Mouse (Mus musculus) C2C12 (cell line): ENCODE data around the gene F7. TPM values are rescaled to one million over a fixed set of nuclear protein-coding genes. Genes with fewer than 3 reads are reported as not detected.

ENCODE experiments used
- H3K27me3 ChIP-seq: one replicate; pipeline ENCODE4 v1.6.1; 2011; ENCODE audit not compliant: control insufficient read depth, insufficient read depth, insufficient read length
- H3K36me3 ChIP-seq: one replicate; pipeline ENCODE4 v1.6.1; 2011; ENCODE audit not compliant: control insufficient read depth, insufficient read depth
- H3K4me3 ChIP-seq: one replicate; pipeline ENCODE4 v1.5.1; 2011; ENCODE audit warnings: mild to moderate bottlenecking, control low read depth; ENCODE audit not compliant: poor library complexity, insufficient read depth, severe bottlenecking
- H3K79me2 ChIP-seq: one replicate; pipeline ENCODE4 v1.6.1; 2011; ENCODE audit not compliant: control insufficient read depth, insufficient read depth
- H3K79me3 ChIP-seq: one replicate; pipeline ENCODE4 v1.6.1; 2011; ENCODE audit warnings: low read depth, control low read depth
- H3ac ChIP-seq: one replicate; pipeline ENCODE3; 2011; ENCODE audit warnings: low read depth; ENCODE audit not compliant: control insufficient read depth, insufficient read length
- CEBPB ChIP-seq: IDR thresholded peaks from one replicate; pipeline ENCODE4 v1.6.1; 2011; ENCODE audit warnings: low read depth, mild to moderate bottlenecking, control low read depth, moderate library complexity
- CTCF ChIP-seq: IDR thresholded peaks from one replicate; pipeline ENCODE4 v1.5.1; 2011; ENCODE audit not compliant: control insufficient read depth, insufficient read depth, insufficient read length
- FOSL1 ChIP-seq: IDR thresholded peaks from one replicate; pipeline ENCODE4 v1.8.0; 2011; ENCODE audit warnings: mild to moderate bottlenecking, low read length; ENCODE audit not compliant: poor library complexity, insufficient read depth, severe bottlenecking
- MAX ChIP-seq: IDR thresholded peaks from one replicate; pipeline ENCODE4 v1.6.1; 2011; ENCODE audit warnings: mild to moderate bottlenecking, control low read depth
- MYOD1 ChIP-seq: IDR thresholded peaks from one replicate; pipeline ENCODE4 v1.6.1; 2011; ENCODE audit warnings: low read depth; ENCODE audit not compliant: control insufficient read depth, insufficient read length
- MYOG ChIP-seq: IDR thresholded peaks from one replicate; pipeline ENCODE4 v1.6.1; 2011; ENCODE audit not compliant: control insufficient read depth, insufficient read length; ENCODE audit errors: extremely low read depth
- USF1 ChIP-seq: IDR thresholded peaks from one replicate; pipeline ENCODE4 v1.6.1; 2011; ENCODE audit warnings: low read depth, mild to moderate bottlenecking, control low read depth, moderate library complexity
- polyA plus RNA-seq: library from polyadenylated mRNA; unstranded; fragments of >200 nt; fragmentation: generic; extraction: Trizol; gene quantifications from one replicate; pipeline ENCODE4 v1.2.1, GENCODE M21; 2012; ENCODE audit warnings: missing spikeins

The F7 gene
- polyA plus RNA-seq, 1 experiment, result not detected

- H3K27me3 ChIP-seq, result peaks cover 20% of the 10 kb centered on the region
- H3K79me3 ChIP-seq, result no peaks in the 10 kb centered on the region
- no peak overlapping the region for H3ac ChIP-seq
- no peak overlapping the region for H3K4me3 ChIP-seq
- no peak for TF ChIP-seq MYOD1
- no peak for TF ChIP-seq USF1
- TF ChIP-seq CTCF, result no peak
- TF ChIP-seq MAX, result no peak
- TF ChIP-seq FOSL1, result no peak
- no peaks in the 10 kb centered on the region for H3K36me3 ChIP-seq
- no peaks in the 10 kb centered on the region for H3K79me2 ChIP-seq
Observed at GRCm38 (mm10) chr8:13007458-13007857, 18.4 kb upstream of the F7 start.

GRCm38 (mm10) chr8:13010313-13010712, 15.5 kb upstream of the F7 start:
- TF ChIP-seq MAX (no peak), FOSL1 (no peak), MYOG (no peak), CEBPB (no peak), USF1 (no peak), MYOD1 (no peak), CTCF (no peak)
- no peaks in the 10 kb centered on the region for H3K79me2 ChIP-seq
- no peak overlapping the region for H3ac ChIP-seq
- H3K4me3 ChIP-seq, result no peak overlapping the region
- no peaks in the 10 kb centered on the region for H3K79me3 ChIP-seq
- H3K36me3 ChIP-seq, result no peaks in the 10 kb centered on the region
- peaks cover 33% of the 10 kb centered on the region for H3K27me3 ChIP-seq

DNA sequence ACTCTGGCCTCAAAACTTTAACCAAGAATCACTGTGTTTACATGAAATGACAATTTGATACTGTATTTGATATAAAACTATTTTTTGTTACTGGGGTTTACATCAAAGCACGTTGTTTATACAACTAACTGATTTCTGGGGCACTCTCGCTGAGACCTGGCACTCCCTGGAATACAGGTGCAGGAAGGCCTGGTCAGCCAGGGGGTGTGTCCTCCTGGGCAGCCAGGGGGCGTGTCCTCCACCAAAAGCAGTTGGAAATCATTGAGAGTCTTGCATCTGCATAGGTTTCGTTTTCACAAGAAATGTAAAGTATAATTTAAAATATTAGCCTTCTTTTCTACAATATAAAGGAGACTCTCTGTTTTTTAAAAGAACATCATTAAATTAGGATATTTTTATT, 6.3 kb upstream of the F7 start:
- TF ChIP-seq MYOD1 (no peak), MYOG (no peak)

GRCm38 (mm10) chr8:13021830-13022229, 4.0 kb upstream of the F7 start:
- TF ChIP-seq USF1 (no peak), FOSL1 (no peak), MAX (no peak), CTCF (no peak), CEBPB (no peak), MYOD1 (no peak), MYOG (no peak)
- Histone ChIP-seq H3K36me3 (no peaks in the 10 kb centered on the region), H3K4me3 (no peak overlapping the region)

More for the DNA sequence above, 6.3 kb upstream of the F7 start:
- no peak overlapping the region for H3ac ChIP-seq
- no peaks in the 10 kb centered on the region for H3K79me3 ChIP-seq
- peaks cover 52% of the 10 kb centered on the region for H3K27me3 ChIP-seq
- H3K36me3 ChIP-seq, result no peaks in the 10 kb centered on the region
- H3K4me3 ChIP-seq, result no peak overlapping the region
- no peaks in the 10 kb centered on the region for H3K79me2 ChIP-seq

DNA sequence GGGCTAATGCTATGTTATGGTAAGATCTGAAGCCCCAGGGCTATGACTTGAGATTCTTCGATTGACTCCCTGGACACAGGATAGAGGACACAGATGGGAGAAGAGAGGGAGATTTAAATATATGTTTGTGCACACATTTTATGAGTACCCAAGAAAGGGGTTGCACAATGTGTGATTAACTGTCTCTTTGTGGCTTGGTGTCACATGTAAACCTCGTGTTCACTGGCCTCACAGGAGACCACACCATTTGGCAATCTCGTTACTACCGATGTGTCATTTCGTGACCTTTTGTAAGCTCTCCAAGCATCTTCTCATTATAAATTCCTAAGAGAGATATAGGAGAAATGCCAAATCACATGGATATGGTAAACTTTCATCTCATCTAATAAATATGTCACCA, 1.8 kb downstream of the F7 start:
- Histone ChIP-seq H3K79me3 (no peaks in the 10 kb centered on the region), H3K27me3 (peaks cover 31% of the 10 kb centered on the region), H3K79me2 (no peaks in the 10 kb centered on the region), H3ac (no peak overlapping the region), H3K36me3 (no peaks in the 10 kb centered on the region), H3K4me3 (no peak overlapping the region)
- no peak for TF ChIP-seq MYOG
- no peak for TF ChIP-seq USF1
- peak; percentile 64 for TF ChIP-seq CEBPB
- TF ChIP-seq CTCF, result no peak

More at GRCm38 (mm10) chr8:13021830-13022229, 4.0 kb upstream of the F7 start:
- Histone ChIP-seq H3K27me3 (peaks cover 43% of the 10 kb centered on the region), H3K79me3 (no peaks in the 10 kb centered on the region), H3ac (no peak overlapping the region), H3K79me2 (no peaks in the 10 kb centered on the region)

DNA sequence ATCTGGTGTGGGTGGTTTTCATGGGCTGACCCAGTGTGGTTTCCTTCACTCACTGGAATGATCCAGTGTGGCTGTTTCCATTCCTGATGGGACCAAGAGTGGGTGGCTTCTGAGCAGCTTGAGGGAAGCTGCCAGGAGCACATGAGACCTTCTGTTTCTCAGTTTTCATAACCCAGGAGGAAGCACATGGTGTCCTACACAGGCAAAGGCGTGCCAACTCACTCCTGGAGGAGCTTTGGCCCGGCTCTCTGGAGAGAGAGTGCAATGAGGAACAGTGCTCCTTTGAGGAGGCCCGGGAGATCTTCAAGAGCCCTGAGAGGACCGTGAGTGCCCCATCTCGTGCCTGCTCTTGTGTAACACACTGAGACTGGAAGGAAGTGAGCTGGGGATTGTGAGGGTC, 2.6 kb downstream of the F7 start:
- H3K36me3 ChIP-seq, result no peaks in the 10 kb centered on the region
- H3K79me3 ChIP-seq, result no peaks in the 10 kb centered on the region
- H3K4me3 ChIP-seq, result no peak overlapping the region
- H3K79me2 ChIP-seq, result no peaks in the 10 kb centered on the region
- no peak overlapping the region for H3ac ChIP-seq
- H3K27me3 ChIP-seq, result peaks cover 38% of the 10 kb centered on the region
- TF ChIP-seq MAX (no peak), FOSL1 (no peak), USF1 (no peak)
